Mouse (Mus musculus): Measurements from ENCODE around the gene Mxi1. TPM values are rescaled to one million over a fixed set of nuclear protein-coding genes. Genes with fewer than 3 reads are reported as not detected.
A peak's percentile ranks its signal among the peaks of the same experiment; 100 is the strongest.

Mxi1 gene
- total and polyA plus RNA-seq, 3 experiments, result 10.6 to 19.9 (median 18.9) TPM

- TF ChIP-seq MXI1 (IDR thresholded peaks at IDR 0.05; ENCODE audit: low read depth, low read length) (peak; percentile 3; the same call in 1 of the 2 replicates), MEF2A (IDR thresholded peaks at IDR 0.05; ENCODE audit: borderline replicate concordance, low read depth, low read length) (peak; percentile 87), UBTF (IDR thresholded peaks at IDR 0.05; ENCODE audit: low read depth, low read length) (peak; percentile 64; the same call in 1 of the 2 replicates), ZC3H11A (IDR thresholded peaks at IDR 0.05; ENCODE audit: low read depth, low read length) (no peak), CHD2 (IDR thresholded peaks at IDR 0.05; ENCODE audit: low read length) (peak; percentile 50), SMC3 (IDR thresholded peaks at IDR 0.05; ENCODE audit: low read depth, low read length) (no peak)
- Histone ChIP-seq H3K9me3 (replicated peaks; ENCODE audit: low read length) (no peaks in the 10 kb centered on the region), H3K27me3 (replicated peaks) (peaks cover 14% of the 10 kb centered on the region), H3K36me3 (replicated peaks in 1 of 2; ENCODE audit: control insufficient read depth in 1 of 2, insufficient read depth in 1 of 2, low read length in 1 of 2) (no peaks in the 10 kb centered on the region), H3K4me1 (ENCODE audit: control insufficient read depth in 1 of 2, insufficient read depth in 2 of 2) (peaks cover 19 to 36% of the 10 kb centered on the region in 2 experiments), H3K4me3 (replicated peaks in 1 of 3; ENCODE audit: low read depth in 2 of 3, low read length in 2 of 3, poor library complexity in 1 of 3) (peak overlapping the region; percentile 68 to 90 (median 77)), H3K4me2 (ENCODE audit: insufficient read depth, low read depth, poor library complexity, severe bottlenecking) (peak overlapping the region; percentile 89), H3K79me2 (replicated peaks; ENCODE audit: control insufficient read depth, extremely low read depth, insufficient read depth, poor library complexity, severe bottlenecking) (no peaks in the 10 kb centered on the region), H3K27ac (ENCODE audit: insufficient read depth, low read depth) (peak overlapping the region; percentile 55), H3K9ac (ENCODE audit: insufficient read depth, low read depth) (peak overlapping the region; percentile 83)
- DNase-seq (ENCODE audit: extremely low read depth), result peak; percentile 60
- in situ Hi-C loops (cut with MboI; ENCODE audit: low pct_ligation_motif_present, low pct_unique_long_range_greater_than_20kb, low sequenced_read_pairs), result loop anchor here (10.0 kb wide), 1 partner anchor 58 kb away; no protein-coding TSS in a partner anchor
- dilution Hi-C loops (cut with MboI; ENCODE audit: extremely low pct_ligation_motif_present, extremely low pct_unique_long_range_greater_than_20kb, low sequenced_read_pairs), result no loop called here
These were observed 2.8 kb downstream of the Mxi1 start for GRCm38 (mm10) chr19:53312951-53313683.

- dilution Hi-C loops (cut with MboI; ENCODE audit: extremely low pct_ligation_motif_present, extremely low pct_unique_long_range_greater_than_20kb, low sequenced_read_pairs) (no loop called here), in situ Hi-C loops (cut with MboI; ENCODE audit: low pct_ligation_motif_present, low pct_unique_long_range_greater_than_20kb, low sequenced_read_pairs) (loop anchor here (10.0 kb wide), 1 partner anchor 59 kb away; no protein-coding TSS in a partner anchor)
- Histone ChIP-seq H3K36me3 (replicated peaks in 1 of 2; ENCODE audit: control insufficient read depth in 1 of 2, insufficient read depth in 1 of 2, low read length in 1 of 2) (no peaks in the 10 kb centered on the region), H3K4me2 (ENCODE audit: insufficient read depth, low read depth, poor library complexity, severe bottlenecking) (peak overlapping the region; percentile 89), H3K9ac (ENCODE audit: insufficient read depth, low read depth) (peak overlapping the region; percentile 83), H3K79me2 (replicated peaks; ENCODE audit: control insufficient read depth, extremely low read depth, insufficient read depth, poor library complexity, severe bottlenecking) (no peaks in the 10 kb centered on the region), H3K27me3 (replicated peaks) (peaks cover 11% of the 10 kb centered on the region), H3K9me3 (replicated peaks; ENCODE audit: low read length) (no peaks in the 10 kb centered on the region), H3K27ac (ENCODE audit: insufficient read depth, low read depth) (peak overlapping the region; percentile 55), H3K4me1 (ENCODE audit: control insufficient read depth in 1 of 2, insufficient read depth in 2 of 2) (peaks cover 26 to 43% of the 10 kb centered on the region in 2 experiments), H3K4me3 (replicated peaks in 1 of 3; ENCODE audit: low read depth in 2 of 3, low read length in 2 of 3, poor library complexity in 1 of 3) (peak overlapping the region; percentile 68 to 81 (median 77))
- DNase-seq (ENCODE audit: extremely low read depth), result peak; percentile 97
- no peak for TF ChIP-seq MEF2A (IDR thresholded peaks at IDR 0.05; ENCODE audit: borderline replicate concordance, low read depth, low read length)
- peak; percentile 98 for TF ChIP-seq MXI1 (IDR thresholded peaks at IDR 0.05; ENCODE audit: low read depth, low read length)
- peak; percentile 26; the same call in 1 of the 2 replicates for TF ChIP-seq ZMIZ1 (IDR thresholded peaks at IDR 0.05; ENCODE audit: low read depth, low read length)
- TF ChIP-seq MAZ (IDR thresholded peaks at IDR 0.05; ENCODE audit: low read depth, low read length), result peak; percentile 93
- no peak for TF ChIP-seq JUND (conservative IDR thresholded peaks at IDR 0.05; ENCODE audit: low read depth, low read length)
- TF ChIP-seq KAT2A (IDR thresholded peaks at IDR 0.05; ENCODE audit: insufficient replicate concordance, low read length), result no peak
- no peak for TF ChIP-seq POLR2AphosphoS2 (IDR thresholded peaks at IDR 0.05; ENCODE audit: low read depth, low read length)
- peak; percentile 99 for TF ChIP-seq CHD2 (IDR thresholded peaks at IDR 0.05; ENCODE audit: low read length)
- no peak for TF ChIP-seq CTCF (conservative IDR thresholded peaks at IDR 0.05 in 1 of 2, IDR thresholded peaks at IDR 0.05 in 1 of 2; ENCODE audit: low read depth in 2 of 2, low read length in 2 of 2)
- TF ChIP-seq PAX5 (IDR thresholded peaks at IDR 0.05; ENCODE audit: low read length), result no peak
- TF ChIP-seq JUN (IDR thresholded peaks at IDR 0.05; ENCODE audit: insufficient read depth, low read depth, low read length), result no peak
- TF ChIP-seq USF2 (conservative IDR thresholded peaks at IDR 0.05; ENCODE audit: low read depth, low read length), result no peak
- no peak for TF ChIP-seq TCF12 (IDR thresholded peaks at IDR 0.05; ENCODE audit: low read depth, low read length)
- TF ChIP-seq CHD1 (IDR thresholded peaks at IDR 0.05; ENCODE audit: low read depth, low read length), result no peak
- no peak for TF ChIP-seq GABPA (IDR thresholded peaks at IDR 0.05; ENCODE audit: insufficient replicate concordance, low read depth, low read length)
- TF ChIP-seq E2F4 (IDR thresholded peaks at IDR 0.05; ENCODE audit: insufficient replicate concordance, low read depth, low read length), result no peak
- TF ChIP-seq MAFK (IDR thresholded peaks at IDR 0.05; ENCODE audit: insufficient replicate concordance, low read length), result no peak
- peak; percentile 98 for TF ChIP-seq MYC (IDR thresholded peaks at IDR 0.05; ENCODE audit: low read depth, low read length)
- no peak for TF ChIP-seq HCFC1 (IDR thresholded peaks at IDR 0.05; ENCODE audit: low read depth, low read length)
- TF ChIP-seq RAD21 (IDR thresholded peaks at IDR 0.05; ENCODE audit: low read depth, low read length), result no peak
- TF ChIP-seq UBTF (IDR thresholded peaks at IDR 0.05; ENCODE audit: low read depth, low read length), result no peak
- TF ChIP-seq ZC3H11A (IDR thresholded peaks at IDR 0.05; ENCODE audit: low read depth, low read length), result no peak
- no peak for TF ChIP-seq ZKSCAN1 (IDR thresholded peaks at IDR 0.05; ENCODE audit: borderline replicate concordance, low read depth, low read length)
- TF ChIP-seq TBP (conservative IDR thresholded peaks at IDR 0.05; ENCODE audit: low read depth, low read length), result peak; percentile 49; the same call in 1 of the 2 replicates
- TF ChIP-seq USF1 (IDR thresholded peaks at IDR 0.05; ENCODE audit: low read depth, low read length), result no peak
- TF ChIP-seq ELF1 (IDR thresholded peaks at IDR 0.05; ENCODE audit: low read depth, low read length), result peak; percentile 64; the same call in 1 of the 2 replicates
These were observed 3.5 kb downstream of the Mxi1 start for GRCm38 (mm10) chr19:53313684-53314443.

All from CH12.LX (cell line).